Mouse (Mus musculus) heart, embryonic 16.5 days (tissue): ENCODE measurements around the gene Usp21. TPM values are rescaled to one million over a fixed set of nuclear protein-coding genes. Genes with fewer than 3 reads are reported as not detected.

Experiments used
- ATAC-seq: fragments of 200-750 bp; cut with Nextera tagmentation; replicated peaks from 2 replicates; pipeline ENCODE4 v1.8.0; 2017; ENCODE audit warnings: moderate number of reproducible peaks; ENCODE audit not compliant: insufficient read depth, low FRiP score; ENCODE audit errors: extremely low read depth
- H3K27ac ChIP-seq: fragments of 300-500 bp; sonication (generic); 2 replicates; pipeline ENCODE4 v1.5.1; 2014; ENCODE audit warnings: mild to moderate bottlenecking, low read length, control low read depth, moderate library complexity
- H3K27me3 ChIP-seq: fragments of 300-500 bp; sonication (generic); 2 replicates; pipeline ENCODE4 v1.6.1; 2014; ENCODE audit warnings: low read length, mixed read lengths; ENCODE audit not compliant: control insufficient read depth, insufficient read depth
- H3K36me3 ChIP-seq: fragments of 300-500 bp; sonication (generic); 2 replicates; pipeline ENCODE4 v1.6.1; 2014; ENCODE audit not compliant: control insufficient read depth, insufficient read depth
- H3K4me1 ChIP-seq: fragments of 300-500 bp; sonication (generic); 2 replicates; pipeline ENCODE4 v1.6.1; 2014; ENCODE audit warnings: low read length, mixed read lengths; ENCODE audit not compliant: control insufficient read depth, insufficient read depth
- H3K4me2 ChIP-seq: fragments of 300-500 bp; sonication (generic); 2 replicates; pipeline ENCODE4 v1.6.1; 2014; ENCODE audit warnings: low read depth, mild to moderate bottlenecking, control low read depth, low read length
- H3K4me3 ChIP-seq: fragments of 300-500 bp; sonication (generic); 2 replicates; pipeline ENCODE4 v1.5.1; 2014; ENCODE audit warnings: mild to moderate bottlenecking, control low read depth, low read length
- H3K9ac ChIP-seq: fragments of 300-500 bp; sonication (generic); 2 replicates; pipeline ENCODE4 v1.6.1; 2014; ENCODE audit warnings: low read length, control low read depth
- H3K9me3 ChIP-seq: fragments of 300-500 bp; sonication (generic); replicated peaks from 2 replicates; pipeline ENCODE4 v1.6.1; 2016; ENCODE audit warnings: low read length; ENCODE audit not compliant: control insufficient read depth
- WGBS: fragments of 180-500 bp; shearing (Covaris S2); extraction: QIAGEN DNeasy Blood & Tissue Kit; methylation state at CpG from one replicate; pipeline ENCODE4 v1.1.7; 2014; 5-methylcytosine and 5-hydroxymethylcytosine counted together
- polyA plus RNA-seq: library from polyadenylated mRNA; unstranded; fragments of >200 nt; fragmentation: Nextera tagmentation; extraction: Ambion mirVana; gene quantifications from 2 replicates; pipeline ENCODE4 v1.2.1, GENCODE M21; 2015

Usp21 gene
- polyA plus RNA-seq, 1 experiment from 2014 or later, result 48.5 TPM

DNA sequence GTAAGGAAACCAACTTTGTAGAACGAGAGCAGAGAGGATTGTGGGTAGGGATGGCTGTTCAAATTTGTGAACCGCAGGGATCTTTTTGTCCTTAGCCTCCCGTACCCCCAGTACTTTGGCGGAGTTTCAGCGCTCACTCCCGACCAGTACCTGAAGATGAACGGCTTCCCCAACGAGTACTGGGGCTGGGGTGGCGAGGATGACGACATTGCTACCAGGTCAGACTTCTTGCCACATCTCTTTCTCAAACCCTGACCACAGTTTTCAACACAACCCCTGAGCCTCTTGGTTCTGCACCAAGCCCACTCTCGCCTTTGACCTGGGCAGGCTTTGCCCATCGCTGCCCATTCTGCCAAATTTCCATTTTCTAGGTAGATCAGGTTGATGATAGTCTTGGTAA, 13.6 kb downstream of the Usp21 start:
- H3K4me1 ChIP-seq, result peaks cover 16% of the 10 kb centered on the region
- no peak overlapping the region for H3K4me3 ChIP-seq
- H3K27ac ChIP-seq, result no peak overlapping the region
- 89% methylated on average over 12 of the region's 12 CpGs for WGBS
- peaks cover 45% of the 10 kb centered on the region for H3K36me3 ChIP-seq
- no peak overlapping the region for H3K4me2 ChIP-seq
- no peaks in the 10 kb centered on the region for H3K9me3 ChIP-seq
- no peak overlapping the region for H3K9ac ChIP-seq
- ATAC-seq, result no peak
- no peaks in the 10 kb centered on the region for H3K27me3 ChIP-seq

DNA sequence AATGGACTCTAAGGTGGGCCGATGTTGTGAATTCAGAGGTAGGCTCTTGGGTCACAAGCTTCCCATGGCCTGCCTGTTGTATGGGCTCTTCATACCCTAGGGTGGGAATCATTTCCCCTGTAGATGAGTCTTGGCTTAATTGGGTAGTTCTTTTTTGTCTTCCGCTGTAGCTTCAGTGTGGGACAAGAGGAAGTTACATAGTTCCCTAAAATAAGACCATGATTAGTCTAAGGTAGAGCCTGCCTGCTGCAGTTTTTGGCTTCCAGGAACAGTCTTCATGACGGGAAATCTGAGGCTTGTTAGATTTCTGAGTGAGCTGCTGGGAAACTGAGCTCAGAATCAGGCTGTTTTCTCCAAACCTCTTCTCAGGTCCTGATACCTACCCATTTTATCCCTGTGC, 15.7 kb downstream of the Usp21 start:
- peaks cover 16% of the 10 kb centered on the region for H3K4me1 ChIP-seq
- H3K4me2 ChIP-seq, result no peak overlapping the region
- WGBS, result 77% methylated on average over 3 of the region's 3 CpGs
- H3K9me3 ChIP-seq, result no peaks in the 10 kb centered on the region
- H3K27ac ChIP-seq, result no peak overlapping the region; the same call in 1 of the 2 replicates
- H3K27me3 ChIP-seq, result no peaks in the 10 kb centered on the region
- H3K36me3 ChIP-seq, result peaks cover 45% of the 10 kb centered on the region
- H3K9ac ChIP-seq, result no peak overlapping the region
- ATAC-seq, result no peak
- no peak overlapping the region for H3K4me3 ChIP-seq

DNA sequence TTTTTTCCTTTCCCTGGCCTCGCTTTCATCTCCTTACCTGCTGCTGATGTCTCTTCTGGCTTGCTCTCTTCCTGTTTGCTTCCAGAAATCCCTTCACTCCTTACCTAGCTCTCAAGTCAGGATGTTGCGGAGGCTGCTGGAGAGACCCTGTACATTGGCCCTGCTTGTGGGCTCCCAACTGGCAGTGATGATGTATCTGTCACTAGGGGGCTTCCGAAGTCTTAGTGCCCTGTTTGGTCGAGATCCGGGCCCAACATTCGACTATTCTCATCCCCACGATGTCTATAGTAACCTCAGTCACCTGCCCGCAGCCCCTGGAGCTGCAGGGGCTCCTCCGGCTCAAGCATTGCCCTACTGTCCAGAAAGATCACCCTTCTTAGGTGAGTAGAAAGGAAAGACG, 16.2 kb downstream of the Usp21 start:
- WGBS, result 60% methylated on average over 10 of the region's 10 CpGs
- Histone ChIP-seq H3K9ac (no peak overlapping the region), H3K4me2 (peak overlapping the region; percentile 100), H3K4me1 (peaks cover 16% of the 10 kb centered on the region), H3K27me3 (no peaks in the 10 kb centered on the region), H3K36me3 (peaks cover 41% of the 10 kb centered on the region), H3K4me3 (no peak overlapping the region), H3K9me3 (no peaks in the 10 kb centered on the region), H3K27ac (no peak overlapping the region)
- no peak for ATAC-seq

DNA sequence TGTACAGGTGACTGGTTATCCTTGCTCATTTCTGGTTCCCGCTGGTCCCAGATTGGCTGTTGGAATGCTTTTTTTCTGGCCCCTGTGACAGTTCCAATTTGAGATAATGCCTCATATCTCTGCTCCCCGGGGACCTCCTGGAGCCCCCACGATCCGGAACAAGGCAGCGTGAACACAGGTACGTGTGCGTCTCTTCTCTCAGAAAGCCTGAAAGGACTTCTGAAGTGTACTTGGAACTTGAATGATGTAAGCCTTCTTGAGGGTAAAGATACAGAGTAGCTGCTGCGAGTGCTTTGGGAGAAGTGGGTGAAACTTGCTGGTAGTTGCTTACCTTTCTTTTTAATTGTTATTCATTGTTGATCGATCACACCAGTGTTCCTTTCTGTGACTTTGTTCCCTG, 16.6 kb downstream of the Usp21 start:
- H3K27me3 ChIP-seq, result no peaks in the 10 kb centered on the region
- 34% methylated on average over 9 of the region's 9 CpGs for WGBS
- H3K4me3 ChIP-seq, result peak overlapping the region; percentile 93
- ATAC-seq, result no peak
- peak overlapping the region; percentile 95 for H3K9ac ChIP-seq
- H3K36me3 ChIP-seq, result peaks cover 36% of the 10 kb centered on the region
- H3K27ac ChIP-seq, result 0 out of 2 replicates have a peak overlapping the region, but pooled peaks have one; percentile 16
- peaks cover 16% of the 10 kb centered on the region for H3K4me1 ChIP-seq
- no peaks in the 10 kb centered on the region for H3K9me3 ChIP-seq
- peak overlapping the region; percentile 100 for H3K4me2 ChIP-seq

DNA sequence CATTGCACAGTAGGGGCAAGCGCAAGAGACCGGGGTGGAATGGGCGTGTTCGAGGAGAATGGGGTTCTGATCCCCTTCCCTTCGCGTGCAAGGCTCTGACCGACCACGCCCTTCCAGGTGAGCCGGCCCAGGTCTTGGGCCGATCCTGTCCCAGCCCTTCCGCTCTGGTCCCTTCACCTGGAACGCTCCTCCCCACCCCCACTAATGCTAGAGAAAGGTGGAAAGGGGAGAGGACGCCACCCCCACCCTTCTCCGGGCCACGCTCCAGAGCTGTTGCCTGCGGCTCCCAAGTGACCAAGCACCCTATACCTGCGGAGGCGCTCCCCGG, 17.3 kb downstream of the Usp21 start:
- Histone ChIP-seq H3K9me3 (no peaks in the 10 kb centered on the region), H3K27ac (peak overlapping the region; percentile 73), H3K9ac (peak overlapping the region; percentile 95), H3K4me1 (peaks cover 16% of the 10 kb centered on the region), H3K4me3 (peak overlapping the region; percentile 93), H3K27me3 (no peaks in the 10 kb centered on the region), H3K36me3 (peaks cover 30% of the 10 kb centered on the region), H3K4me2 (peak overlapping the region; percentile 100)
- peak; percentile 61 for ATAC-seq
- WGBS, result under 1% methylated on average over 19 of the region's 19 CpGs

DNA sequence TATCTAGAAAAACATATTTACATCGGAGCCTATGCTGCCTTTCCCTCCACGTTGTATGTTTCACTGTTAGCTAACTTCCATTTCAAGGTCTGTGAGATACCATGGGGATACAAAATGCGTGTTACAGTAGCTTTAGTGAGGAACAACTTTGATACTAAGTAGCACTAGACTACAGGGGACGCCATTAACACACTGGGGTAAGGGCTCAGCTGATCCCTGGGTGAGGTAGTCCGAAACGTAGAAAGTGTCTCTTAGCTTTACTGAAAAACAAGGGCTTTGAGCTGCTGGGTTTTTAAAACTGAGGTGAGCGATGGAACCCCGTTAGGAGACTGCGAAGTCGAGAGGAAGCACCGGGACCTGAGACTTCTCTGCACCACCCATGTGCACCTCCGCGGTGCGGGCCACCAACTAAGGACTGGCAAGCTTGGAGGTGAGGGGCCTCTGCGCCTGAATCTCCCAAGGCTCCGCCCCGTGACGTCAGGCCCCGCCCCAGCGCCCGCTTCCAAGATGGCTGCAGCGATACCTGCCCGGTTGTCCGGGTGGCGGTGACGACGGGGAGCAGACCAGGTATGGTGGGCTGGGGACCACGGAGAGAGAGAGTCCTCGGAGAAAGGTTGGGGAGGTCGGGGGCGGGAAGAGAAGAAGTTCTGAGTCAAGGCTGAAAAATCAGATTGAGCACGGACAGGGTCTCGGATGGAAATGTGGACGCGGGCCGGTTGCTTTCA, 17.8 kb downstream of the Usp21 start, which contains the start of gene B4galt3:
TSS of gene B4galt3 (plus strand) at position 481 of the 725 bp plus-strand sequence.
- WGBS, result 4% methylated on average over 36 of the region's 36 CpGs

DNA sequence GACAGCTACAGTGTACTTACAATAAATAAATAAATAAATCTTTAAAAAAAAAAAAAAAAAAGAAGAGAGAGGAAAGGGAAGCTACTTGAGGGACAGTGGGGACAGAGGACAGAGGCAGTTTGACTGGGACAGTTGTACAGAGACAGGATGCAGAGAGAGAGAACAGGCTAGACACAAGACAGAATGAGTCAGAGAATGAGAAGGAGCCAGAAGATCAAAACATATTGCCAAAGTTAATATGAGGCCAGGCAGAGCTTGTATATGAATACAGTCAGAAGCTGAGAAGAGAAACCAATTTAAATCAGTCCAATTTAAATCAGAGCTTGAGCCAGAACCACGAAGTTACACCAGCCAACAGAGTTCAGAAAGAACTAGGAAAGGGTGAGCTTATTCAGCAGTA, 19.4 kb downstream of the Usp21 start:
- Histone ChIP-seq H3K27ac (no peak overlapping the region), H3K4me1 (peaks cover 23% of the 10 kb centered on the region)
- ATAC-seq, result no peak

More for the DNA sequence above, 17.8 kb downstream of the Usp21 start, which contains the start of gene B4galt3:
- Histone ChIP-seq H3K27ac (peak within 1 kb of the TSS; percentile 73), H3K9me3 (no peaks in the 10 kb centered on the region), H3K4me3 (peak within 1 kb of the TSS; percentile 93), H3K4me1 (peaks cover 16% of the 10 kb centered on the region), H3K36me3 (peaks cover 25% of the 10 kb centered on the region), H3K9ac (peak within 1 kb of the TSS; percentile 95), H3K27me3 (no peaks in the 10 kb centered on the region), H3K4me2 (peak within 1 kb of the TSS; percentile 100)
- peak; percentile 95 for ATAC-seq

DNA sequence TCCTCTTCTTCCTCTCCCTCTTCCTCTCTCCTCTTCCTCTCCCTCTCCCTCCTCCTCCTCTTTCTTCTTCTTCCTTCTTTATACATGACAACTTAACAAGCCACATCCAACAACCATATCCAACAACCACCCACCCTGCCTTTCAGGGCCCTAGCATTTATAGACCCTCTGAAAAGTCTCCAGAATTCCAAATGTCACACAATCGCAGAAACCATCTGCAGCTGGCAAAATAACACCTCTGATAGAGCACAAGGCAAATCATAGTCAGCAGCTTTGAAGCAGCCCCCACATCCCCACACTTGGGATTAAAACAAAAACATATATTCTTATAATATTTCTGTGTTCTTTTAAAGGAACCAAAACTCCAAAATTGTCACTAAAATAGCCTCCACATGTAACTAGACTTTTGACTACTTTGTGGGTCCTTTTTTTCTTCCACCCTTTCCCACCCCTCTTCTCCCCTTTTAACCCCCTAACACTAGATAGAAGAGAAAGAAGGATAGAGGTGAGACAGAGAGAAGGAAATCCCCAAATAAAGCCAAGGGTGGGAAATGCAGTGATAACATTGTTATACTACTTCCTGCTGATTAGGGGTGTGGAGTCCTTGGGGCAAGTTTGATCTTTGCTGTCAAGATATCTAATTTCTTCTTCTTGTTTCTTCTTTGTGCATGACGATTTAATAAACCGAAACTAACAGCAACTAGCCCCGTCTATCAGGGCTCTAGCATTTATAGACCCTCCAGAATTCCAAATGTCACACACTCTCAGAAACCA, 21.6 kb downstream of the Usp21 start:
- 39% methylated on average over 4 of the region's 4 CpGs for WGBS
- Histone ChIP-seq H3K4me1 (peaks cover 26% of the 10 kb centered on the region), H3K36me3 (no peaks in the 10 kb centered on the region), H3K9ac (peak overlapping the region; percentile 11; the same call in 1 of the 2 replicates), H3K4me3 (no peak overlapping the region), H3K9me3 (no peaks in the 10 kb centered on the region), H3K27ac (peak overlapping the region; percentile 18; the same call in 1 of the 2 replicates), H3K4me2 (no peak overlapping the region), H3K27me3 (no peaks in the 10 kb centered on the region)
- no peak for ATAC-seq

More for the DNA sequence above, 19.4 kb downstream of the Usp21 start:
- no peaks in the 10 kb centered on the region for H3K9me3 ChIP-seq
- H3K4me2 ChIP-seq, result no peak overlapping the region
- H3K4me3 ChIP-seq, result no peak overlapping the region
- no peaks in the 10 kb centered on the region for H3K27me3 ChIP-seq
- peaks cover 12% of the 10 kb centered on the region for H3K36me3 ChIP-seq
- no peak overlapping the region for H3K9ac ChIP-seq
- 66% methylated on average over 1 of the region's 1 CpGs for WGBS
